Mouse (Mus musculus): Measurements from ENCODE around the gene Tlnrd1. TPM values are rescaled to one million over a fixed set of nuclear protein-coding genes. Genes with fewer than 3 reads are reported as not detected.

Tlnrd1 gene
- polyA plus RNA-seq, 1 experiment, result 11.8 TPM

DNA sequence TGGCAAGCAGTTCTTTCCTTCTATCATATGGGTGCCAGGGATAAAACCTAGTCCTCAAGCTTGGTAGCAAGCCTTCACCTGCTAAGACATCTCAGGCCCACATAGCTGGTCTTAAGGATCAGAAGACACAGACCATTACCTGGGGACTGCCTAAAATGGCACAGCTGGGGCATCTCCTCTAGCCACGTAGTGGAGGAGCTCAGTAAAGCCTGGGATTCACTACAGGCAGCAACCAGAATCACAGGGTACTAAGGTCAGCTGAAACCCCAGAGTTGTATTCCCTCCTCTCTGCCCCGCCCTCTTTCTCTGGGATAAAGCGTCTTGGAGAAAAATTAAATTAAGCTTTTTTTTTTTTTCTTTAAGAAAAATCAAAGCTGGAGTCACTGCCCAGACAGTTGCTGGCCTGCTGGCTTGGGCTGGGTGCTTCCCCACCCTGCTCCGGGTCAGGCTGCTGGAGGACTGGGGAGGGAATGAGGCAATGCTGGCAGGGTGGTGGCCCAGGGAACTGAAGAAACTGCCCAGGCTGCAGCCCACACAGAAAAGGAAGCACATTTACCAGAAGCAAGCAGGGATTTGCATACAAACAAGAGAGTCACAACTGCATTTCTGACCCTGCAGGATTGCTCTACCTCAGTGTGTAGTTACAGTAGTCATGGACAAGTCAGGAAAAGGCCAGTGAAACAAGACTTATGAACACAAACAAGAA is 24.6 kb downstream of the Tlnrd1 start:
- Histone ChIP-seq H3K4me3 (ENCODE audit: insufficient read depth, low read length) (no peak overlapping the region), H3K27ac (ENCODE audit: insufficient read depth, low read depth, low read length) (peak overlapping the region; percentile 24; the same call in 1 of the 2 replicates), H3K4me1 (ENCODE audit: control insufficient read depth, insufficient read depth, low read length) (peaks cover 50% of the 10 kb centered on the region)
- no peak for TF ChIP-seq CTCF (IDR thresholded peaks at IDR 0.05; ENCODE audit: low read depth, low read length)
- no peak for TF ChIP-seq POLR2A (IDR thresholded peaks at IDR 0.05; ENCODE audit: borderline replicate concordance, low read depth, low read length)

GRCm38 (mm10) chr7:83857921-83858320 is 26.2 kb downstream of the Tlnrd1 start:
- no peak overlapping the region for H3K27ac ChIP-seq (ENCODE audit: insufficient read depth, low read depth, low read length)
- H3K4me1 ChIP-seq (ENCODE audit: control insufficient read depth, insufficient read depth, low read length), result peaks cover 54% of the 10 kb centered on the region
- no peak overlapping the region for H3K4me3 ChIP-seq (ENCODE audit: insufficient read depth, low read length)
- TF ChIP-seq POLR2A (IDR thresholded peaks at IDR 0.05; ENCODE audit: borderline replicate concordance, low read depth, low read length) (no peak), CTCF (IDR thresholded peaks at IDR 0.05; ENCODE audit: low read depth, low read length) (no peak)

DNA sequence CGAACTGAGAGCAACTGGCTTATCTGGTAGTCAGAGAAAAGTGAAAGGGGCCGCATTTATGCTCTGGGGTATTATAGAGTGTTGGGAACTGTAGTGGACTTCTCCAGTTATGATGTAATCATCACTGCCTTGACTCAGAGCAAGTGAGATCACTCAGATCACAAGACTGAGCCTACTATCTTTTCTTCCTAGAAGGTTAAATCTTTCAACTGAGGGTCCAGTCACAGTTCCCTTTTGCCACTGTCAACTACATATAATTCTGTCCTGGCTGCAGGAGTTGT is 27.0 kb downstream of the Tlnrd1 start:
- no peak for TF ChIP-seq POLR2A (IDR thresholded peaks at IDR 0.05; ENCODE audit: borderline replicate concordance, low read depth, low read length)
- TF ChIP-seq CTCF (IDR thresholded peaks at IDR 0.05; ENCODE audit: low read depth, low read length), result no peak
- peaks cover 61% of the 10 kb centered on the region for H3K4me1 ChIP-seq (ENCODE audit: control insufficient read depth, insufficient read depth, low read length)

GRCm38 (mm10) chr7:83856353-83857207 is 27.5 kb downstream of the Tlnrd1 start:
- peaks cover 67% of the 10 kb centered on the region for H3K4me1 ChIP-seq (ENCODE audit: control insufficient read depth, insufficient read depth, low read length)
- no peak overlapping the region for H3K27ac ChIP-seq (ENCODE audit: insufficient read depth, low read depth, low read length)
- TF ChIP-seq CTCF (IDR thresholded peaks at IDR 0.05; ENCODE audit: low read depth, low read length), result no peak
- no peak for TF ChIP-seq POLR2A (IDR thresholded peaks at IDR 0.05; ENCODE audit: borderline replicate concordance, low read depth, low read length)

More for the DNA sequence above, 27.0 kb downstream of the Tlnrd1 start:
- Histone ChIP-seq H3K4me3 (ENCODE audit: insufficient read depth, low read length) (no peak overlapping the region), H3K27ac (ENCODE audit: insufficient read depth, low read depth, low read length) (peak overlapping the region; percentile 49; the same call in 1 of the 2 replicates)

DNA sequence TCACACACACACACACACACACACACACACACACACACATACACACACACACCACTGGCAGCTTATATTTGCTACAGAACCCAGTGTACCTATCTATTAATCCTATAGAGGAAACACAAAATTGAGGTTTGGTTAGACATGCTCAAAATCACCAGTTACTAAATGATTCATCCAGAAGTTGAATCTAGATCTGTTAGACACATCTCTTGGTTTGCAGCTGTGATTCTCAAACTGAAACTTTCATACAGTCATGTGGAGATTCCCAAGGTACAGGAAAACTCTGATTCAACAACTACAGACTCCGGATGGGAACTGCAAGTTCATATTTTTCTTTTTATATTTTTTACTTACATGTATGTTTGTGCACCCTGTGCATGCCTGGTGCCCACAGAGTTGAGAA is 28.9 kb downstream of the Tlnrd1 start:
- Histone ChIP-seq H3K4me1 (ENCODE audit: control insufficient read depth, insufficient read depth, low read length) (peaks cover 73% of the 10 kb centered on the region), H3K4me3 (ENCODE audit: insufficient read depth, low read length) (no peak overlapping the region)

More at GRCm38 (mm10) chr7:83856353-83857207, 27.5 kb downstream of the Tlnrd1 start:
- no peak overlapping the region for H3K4me3 ChIP-seq (ENCODE audit: insufficient read depth, low read length)

DNA sequence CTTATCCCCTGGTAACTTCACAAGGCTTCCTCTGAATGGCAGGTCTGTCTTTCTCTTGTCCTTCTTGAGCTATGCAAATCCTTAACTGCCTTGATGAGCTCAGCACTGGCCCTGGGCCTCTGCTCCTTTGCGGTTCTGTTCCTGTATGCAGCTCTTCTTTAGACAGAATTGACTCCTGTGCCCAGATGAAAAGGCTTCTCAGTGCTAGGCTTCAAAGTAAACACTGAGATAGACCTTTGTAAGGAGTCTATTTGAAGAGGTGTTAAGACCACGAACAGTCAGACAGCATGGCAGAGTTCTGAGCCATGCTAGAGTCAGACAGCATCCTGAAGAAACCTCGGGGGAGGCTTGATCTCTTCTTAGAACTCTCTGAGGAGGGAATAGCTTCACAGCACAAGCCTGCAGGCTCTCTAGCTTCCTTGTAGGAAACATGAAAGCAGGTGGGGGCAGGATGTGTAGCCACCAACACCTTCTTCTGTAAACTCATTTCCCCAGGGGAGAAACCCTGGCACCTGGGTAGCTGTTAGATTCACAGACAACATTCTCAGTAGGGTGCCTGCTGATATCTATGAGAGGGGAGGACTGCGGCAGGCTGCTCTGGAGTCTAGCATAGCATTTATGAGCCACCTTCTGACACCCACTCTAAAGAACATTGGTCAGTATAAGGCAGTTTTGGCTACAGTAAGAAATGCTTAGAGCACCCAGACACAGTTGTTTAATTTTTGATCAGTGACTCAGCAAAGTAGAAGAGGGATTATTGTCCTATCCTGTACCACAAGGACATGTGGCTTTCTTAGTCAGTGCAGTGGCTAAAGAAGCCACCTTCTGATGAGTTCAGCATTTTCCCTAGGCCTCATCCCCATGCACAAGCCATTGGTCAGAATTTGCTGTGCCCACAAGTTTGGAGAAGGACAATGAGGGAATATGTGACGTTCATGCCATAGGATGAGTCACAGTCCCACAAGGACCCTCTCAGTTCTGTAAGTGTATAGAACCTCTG is 31.4 kb downstream of the Tlnrd1 start:
- Histone ChIP-seq H3K4me3 (ENCODE audit: insufficient read depth, low read length) (no peak overlapping the region), H3K4me1 (ENCODE audit: control insufficient read depth, insufficient read depth, low read length) (peaks cover 52% of the 10 kb centered on the region), H3K27ac (ENCODE audit: insufficient read depth, low read depth, low read length) (peak overlapping the region; percentile 61)
- TF ChIP-seq CTCF (IDR thresholded peaks at IDR 0.05; ENCODE audit: low read depth, low read length) (no peak), POLR2A (IDR thresholded peaks at IDR 0.05; ENCODE audit: borderline replicate concordance, low read depth, low read length) (no peak)

More for the DNA sequence above, 28.9 kb downstream of the Tlnrd1 start:
- no peak overlapping the region for H3K27ac ChIP-seq (ENCODE audit: insufficient read depth, low read depth, low read length)
- TF ChIP-seq CTCF (IDR thresholded peaks at IDR 0.05; ENCODE audit: low read depth, low read length) (no peak), POLR2A (IDR thresholded peaks at IDR 0.05; ENCODE audit: borderline replicate concordance, low read depth, low read length) (no peak)

DNA sequence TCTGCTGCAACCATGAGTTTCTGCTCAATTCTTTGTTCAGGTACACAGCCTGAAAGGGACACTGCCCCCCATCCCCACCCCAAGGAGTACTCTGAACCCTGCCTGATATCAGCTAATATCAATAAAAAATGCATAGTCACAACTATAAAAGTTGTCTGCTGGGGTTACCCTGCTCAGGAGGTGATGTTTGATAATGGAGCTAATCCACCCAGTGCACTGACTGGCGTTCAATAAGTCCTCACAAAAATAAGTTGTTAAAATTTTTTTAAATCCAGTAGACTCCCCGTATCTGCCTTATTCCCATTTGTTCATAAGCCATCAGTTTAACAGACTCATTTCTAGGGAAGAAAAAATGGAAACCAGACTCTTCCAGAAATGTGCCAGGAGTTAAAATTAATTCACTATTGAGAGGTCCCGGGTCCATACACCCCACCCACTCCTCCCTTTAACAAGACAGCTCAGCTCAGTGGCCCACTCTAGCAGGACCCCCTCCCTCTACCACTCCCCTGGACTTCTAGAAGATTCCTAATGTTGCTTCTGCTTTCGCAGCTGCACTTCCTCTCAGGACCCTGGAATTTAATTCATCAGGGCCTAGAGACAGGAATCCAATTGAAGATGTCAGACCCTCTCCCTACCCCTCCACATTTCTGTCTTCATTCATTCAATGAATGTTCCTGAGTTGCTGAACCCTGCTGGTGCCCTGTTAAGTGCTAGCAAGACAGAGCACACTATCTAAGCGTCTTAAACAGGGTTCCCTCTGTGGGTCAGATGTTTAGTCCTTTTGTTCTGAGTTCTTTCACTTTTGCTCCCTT is 32.3 kb downstream of the Tlnrd1 start:
- Histone ChIP-seq H3K4me3 (ENCODE audit: insufficient read depth, low read length) (no peak overlapping the region), H3K4me1 (ENCODE audit: control insufficient read depth, insufficient read depth, low read length) (peaks cover 43% of the 10 kb centered on the region), H3K27ac (ENCODE audit: insufficient read depth, low read depth, low read length) (peak overlapping the region; percentile 61)
- TF ChIP-seq CTCF (IDR thresholded peaks at IDR 0.05; ENCODE audit: low read depth, low read length) (no peak), POLR2A (IDR thresholded peaks at IDR 0.05; ENCODE audit: borderline replicate concordance, low read depth, low read length) (no peak)

DNA sequence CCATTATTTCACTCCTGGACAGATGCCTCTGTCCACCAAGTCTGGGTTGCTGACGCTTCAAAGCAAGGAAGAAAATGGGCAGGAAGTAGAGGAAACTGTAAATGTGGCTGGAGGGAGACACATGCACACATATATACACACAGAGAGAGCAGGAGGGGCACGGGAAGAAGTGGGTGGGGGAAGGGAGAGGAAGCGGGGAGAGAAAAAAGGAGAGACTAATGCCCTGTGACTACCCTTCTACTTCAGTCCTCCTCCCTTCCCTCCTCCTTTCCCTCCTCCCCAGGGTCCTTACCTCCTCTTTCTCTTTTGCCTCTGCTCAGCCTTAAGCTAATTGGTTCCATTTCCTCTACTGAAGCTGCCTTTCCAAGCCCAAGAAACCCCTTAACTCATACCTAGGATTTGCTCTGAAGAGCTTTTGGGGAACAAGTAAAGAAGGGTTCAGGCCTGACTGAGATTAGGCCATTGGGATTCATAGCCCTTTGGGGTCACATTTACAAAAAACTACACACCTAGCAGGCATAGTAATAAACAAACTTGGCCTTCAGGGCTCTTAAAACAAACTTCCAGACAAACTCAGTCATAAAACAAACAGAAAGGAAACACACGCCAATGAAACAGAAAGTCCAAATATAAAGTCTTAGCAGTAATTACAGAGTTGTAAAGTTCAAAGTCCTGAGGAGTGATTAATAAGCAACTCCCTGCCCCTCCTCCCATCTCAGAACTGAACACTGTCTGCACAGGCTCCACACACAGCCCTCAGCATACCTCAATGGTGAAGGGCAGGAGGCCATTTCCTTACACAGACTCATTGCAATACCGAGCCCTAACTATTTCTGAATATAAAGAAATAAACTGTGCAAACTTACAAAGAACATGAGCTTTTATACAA is 36.7 kb downstream of the Tlnrd1 start:
- no peak overlapping the region for H3K4me3 ChIP-seq (ENCODE audit: insufficient read depth, low read length)
- TF ChIP-seq POLR2A (IDR thresholded peaks at IDR 0.05; ENCODE audit: borderline replicate concordance, low read depth, low read length) (no peak), CTCF (IDR thresholded peaks at IDR 0.05; ENCODE audit: low read depth, low read length) (no peak)
- H3K4me1 ChIP-seq (ENCODE audit: control insufficient read depth, insufficient read depth, low read length), result peaks cover 24% of the 10 kb centered on the region
- H3K27ac ChIP-seq (ENCODE audit: insufficient read depth, low read depth, low read length), result no peak overlapping the region

All from bone marrow macrophage, adult 2 months (primary cell).